Mouse (Mus musculus): ENCODE data around the gene Snd1. TPM values are rescaled to one million over a fixed set of nuclear protein-coding genes. Genes with fewer than 3 reads are reported as not detected.
A peak's percentile ranks its signal among the peaks of the same experiment; 100 is the strongest.

Snd1 gene
- polyA plus RNA-seq, 1 experiment: 62.1 TPM

- H3K27ac ChIP-seq (ENCODE audit: insufficient read depth, low read length): no peak overlapping the region
- no peak for TF ChIP-seq CTCF (IDR thresholded peaks at IDR 0.05; ENCODE audit: extremely low read depth, insufficient read depth, low read length)
- TF ChIP-seq POLR2A (IDR thresholded peaks at IDR 0.05; ENCODE audit: extremely low read depth, insufficient read depth, low read length): no peak
- no peak overlapping the region for H3K4me3 ChIP-seq (ENCODE audit: insufficient read depth, low read length)
- H3K4me1 ChIP-seq (ENCODE audit: control insufficient read depth, insufficient read depth, low read length): peaks cover 21% of the 10 kb centered on the region
Measured at GRCm38 (mm10) chr6:28823802-28824201, 348.9 kb downstream of the Snd1 start.

GRCm38 (mm10) chr6:28825894-28826293 lies 351.0 kb downstream of the Snd1 start:
- peak overlapping the region; percentile 26; the same call in 1 of the 2 replicates for H3K27ac ChIP-seq (ENCODE audit: insufficient read depth, low read length)
- no peak for TF ChIP-seq POLR2A (IDR thresholded peaks at IDR 0.05; ENCODE audit: extremely low read depth, insufficient read depth, low read length)
- H3K4me1 ChIP-seq (ENCODE audit: control insufficient read depth, insufficient read depth, low read length): peaks cover 12% of the 10 kb centered on the region
- H3K4me3 ChIP-seq (ENCODE audit: insufficient read depth, low read length): no peak overlapping the region; the same call in 1 of the 2 replicates

GRCm38 (mm10) chr6:28826689-28827389 lies 351.9 kb downstream of the Snd1 start:
- TF ChIP-seq CTCF (IDR thresholded peaks at IDR 0.05; ENCODE audit: extremely low read depth, insufficient read depth, low read length) (no peak), POLR2A (IDR thresholded peaks at IDR 0.05; ENCODE audit: extremely low read depth, insufficient read depth, low read length) (no peak)
- Histone ChIP-seq H3K4me3 (ENCODE audit: insufficient read depth, low read length) (peak overlapping the region; percentile 79), H3K27ac (ENCODE audit: insufficient read depth, low read length) (no peak overlapping the region), H3K4me1 (ENCODE audit: control insufficient read depth, insufficient read depth, low read length) (peaks cover 12% of the 10 kb centered on the region)

- Histone ChIP-seq H3K4me1 (ENCODE audit: control insufficient read depth, insufficient read depth, low read length) (peaks cover 11% of the 10 kb centered on the region), H3K27ac (ENCODE audit: insufficient read depth, low read length) (peak overlapping the region; percentile 37; the same call in 1 of the 2 replicates)
Measured at GRCm38 (mm10) chr6:28827565-28827964, 352.6 kb downstream of the Snd1 start.

GRCm38 (mm10) chr6:28828593-28828992 lies 353.7 kb downstream of the Snd1 start:
- Histone ChIP-seq H3K27ac (ENCODE audit: insufficient read depth, low read length) (0 out of 2 replicates have a peak overlapping the region, but pooled peaks have one; percentile 39), H3K4me3 (ENCODE audit: insufficient read depth, low read length) (peak overlapping the region; percentile 79), H3K4me1 (ENCODE audit: control insufficient read depth, insufficient read depth, low read length) (peaks cover 8% of the 10 kb centered on the region)
- no peak for TF ChIP-seq POLR2A (IDR thresholded peaks at IDR 0.05; ENCODE audit: extremely low read depth, insufficient read depth, low read length)
- TF ChIP-seq CTCF (IDR thresholded peaks at IDR 0.05; ENCODE audit: extremely low read depth, insufficient read depth, low read length): no peak

More at GRCm38 (mm10) chr6:28827565-28827964, 352.6 kb downstream of the Snd1 start:
- TF ChIP-seq POLR2A (IDR thresholded peaks at IDR 0.05; ENCODE audit: extremely low read depth, insufficient read depth, low read length) (no peak), CTCF (IDR thresholded peaks at IDR 0.05; ENCODE audit: extremely low read depth, insufficient read depth, low read length) (no peak)
- H3K4me3 ChIP-seq (ENCODE audit: insufficient read depth, low read length): peak overlapping the region; percentile 79

GRCm38 (mm10) chr6:28830306-28830705 lies 355.4 kb downstream of the Snd1 start:
- H3K27ac ChIP-seq (ENCODE audit: insufficient read depth, low read length): no peak overlapping the region
- TF ChIP-seq CTCF (IDR thresholded peaks at IDR 0.05; ENCODE audit: extremely low read depth, insufficient read depth, low read length) (no peak), POLR2A (IDR thresholded peaks at IDR 0.05; ENCODE audit: extremely low read depth, insufficient read depth, low read length) (no peak)
- peaks cover 10% of the 10 kb centered on the region for H3K4me1 ChIP-seq (ENCODE audit: control insufficient read depth, insufficient read depth, low read length)
- peak overlapping the region; percentile 79 for H3K4me3 ChIP-seq (ENCODE audit: insufficient read depth, low read length)

- H3K27ac ChIP-seq (ENCODE audit: insufficient read depth, low read length): peak within 1 kb of the TSS; percentile 94
- 0 out of 2 replicates have a peak, but pooled peaks have one; percentile 1 for TF ChIP-seq POLR2A (IDR thresholded peaks at IDR 0.05; ENCODE audit: extremely low read depth, insufficient read depth, low read length)
- TF ChIP-seq CTCF (IDR thresholded peaks at IDR 0.05; ENCODE audit: extremely low read depth, insufficient read depth, low read length): no peak
- peak within 1 kb of the TSS; percentile 79 for H3K4me3 ChIP-seq (ENCODE audit: insufficient read depth, low read length)
- H3K4me1 ChIP-seq (ENCODE audit: control insufficient read depth, insufficient read depth, low read length): peaks cover 4% of the 10 kb centered on the region; the same call in 1 of the 2 replicates
Measured at GRCm38 (mm10) chr6:28831011-28831853, 356.3 kb downstream of the Snd1 start, which contains the start of gene Lrrc4. Lrrc4 (minus strand) TSS chr6:28831747.

GRCm38 (mm10) chr6:28831854-28832750 lies 357.2 kb downstream of the Snd1 start:
- peaks cover 4% of the 10 kb centered on the region; the same call in 1 of the 2 replicates for H3K4me1 ChIP-seq (ENCODE audit: control insufficient read depth, insufficient read depth, low read length)
- TF ChIP-seq POLR2A (IDR thresholded peaks at IDR 0.05; ENCODE audit: extremely low read depth, insufficient read depth, low read length) (peak; percentile 48; the same call in 1 of the 2 replicates), CTCF (IDR thresholded peaks at IDR 0.05; ENCODE audit: extremely low read depth, insufficient read depth, low read length) (no peak)

More at GRCm38 (mm10) chr6:28831854-28832750, 357.2 kb downstream of the Snd1 start:
- Histone ChIP-seq H3K4me3 (ENCODE audit: insufficient read depth, low read length) (peak overlapping the region; percentile 79), H3K27ac (ENCODE audit: insufficient read depth, low read length) (peak overlapping the region; percentile 94)
